Mouse (Mus musculus) ES-Bruce4 (cell line): ENCODE measurements around the gene Slc9a3r2. TPM values are rescaled to one million over a fixed set of nuclear protein-coding genes. Genes with fewer than 3 reads are reported as not detected.

Experiments used
- H3K27ac ChIP-seq: 2 replicates; pipeline ENCODE4 v1.5.1; 2012; ENCODE audit warnings: low read length, inconsistent platforms; ENCODE audit not compliant: insufficient read depth
- H3K27me3 ChIP-seq: 2 replicates; pipeline ENCODE4 v1.6.1; 2012; ENCODE audit warnings: mild to moderate bottlenecking, low read length, inconsistent platforms; ENCODE audit not compliant: control insufficient read depth, poor library complexity, insufficient read depth, severe bottlenecking
- H3K36me3 ChIP-seq: 2 replicates; pipeline ENCODE4 v1.6.1; 2012; ENCODE audit warnings: inconsistent platforms, mild to moderate bottlenecking, low read length, moderate library complexity; ENCODE audit not compliant: control insufficient read depth, poor library complexity, insufficient read depth, severe bottlenecking
- H3K4me1 ChIP-seq: one replicate; pipeline ENCODE4 v1.8.1; 2011; ENCODE audit warnings: low read length; ENCODE audit not compliant: control insufficient read depth, insufficient read depth
- H3K4me3 ChIP-seq: 2 replicates; pipeline ENCODE4 v1.5.1; 2011; ENCODE audit warnings: low read depth, mild to moderate bottlenecking, low read length
- H3K9ac ChIP-seq: 2 replicates; pipeline ENCODE4 v1.6.1; 2012; ENCODE audit warnings: low read depth, mild to moderate bottlenecking, inconsistent platforms; ENCODE audit not compliant: poor library complexity, severe bottlenecking
- H3K9me3 ChIP-seq: replicated peaks from 2 replicates; pipeline ENCODE4 v1.6.1; 2012; ENCODE audit warnings: mild to moderate bottlenecking, low read length, inconsistent platforms; ENCODE audit not compliant: control insufficient read depth, poor library complexity, insufficient read depth, severe bottlenecking
- CTCF ChIP-seq: IDR thresholded peaks from one replicate; pipeline ENCODE4 v1.8.1; 2011; ENCODE audit warnings: low read depth, low read length
- EP300 ChIP-seq: IDR thresholded peaks from 2 replicates; pipeline ENCODE4 v1.6.1; 2011; ENCODE audit warnings: low read depth, low read length; ENCODE audit not compliant: insufficient read depth
- POLR2A ChIP-seq: IDR thresholded peaks from one replicate; pipeline ENCODE4 v1.8.1; 2011; ENCODE audit warnings: low read length; ENCODE audit not compliant: insufficient read depth
- polyA plus RNA-seq: library from polyadenylated mRNA; stranded (reverse); fragments of >200 nt; gene quantifications from 2 replicates; pipeline ENCODE4 v1.2.4, GENCODE M21; 2011; ENCODE audit warnings: low read depth; ENCODE audit not compliant: missing spikeins, insufficient read depth, insufficient read length

Gene Slc9a3r2
- polyA plus RNA-seq, 1 experiment: 10.3 TPM

- TF ChIP-seq EP300: no peak
- no peak for TF ChIP-seq CTCF
- no peak for TF ChIP-seq POLR2A
- H3K36me3 ChIP-seq: no peaks in the 10 kb centered on the region
- no peaks in the 10 kb centered on the region for H3K27me3 ChIP-seq
- no peaks in the 10 kb centered on the region for H3K9me3 ChIP-seq
- no peak overlapping the region for H3K9ac ChIP-seq
- no peak overlapping the region for H3K4me3 ChIP-seq
- peaks cover 10% of the 10 kb centered on the region for H3K4me1 ChIP-seq
- H3K27ac ChIP-seq: no peak overlapping the region
Measured at GRCm38 (mm10) chr17:24647493-24647892, 2.6 kb downstream of the Slc9a3r2 start.

- H3K9me3 ChIP-seq: no peaks in the 10 kb centered on the region
- H3K4me3 ChIP-seq: no peak overlapping the region
- peak overlapping the region; percentile 12; the same call in 1 of the 2 replicates for H3K27ac ChIP-seq
- TF ChIP-seq CTCF (no peak), EP300 (no peak), POLR2A (no peak)
- peaks cover 10% of the 10 kb centered on the region for H3K4me1 ChIP-seq
- H3K9ac ChIP-seq: no peak overlapping the region
- H3K36me3 ChIP-seq: no peaks in the 10 kb centered on the region
- H3K27me3 ChIP-seq: no peaks in the 10 kb centered on the region
Measured at GRCm38 (mm10) chr17:24646381-24646780, 3.7 kb downstream of the Slc9a3r2 start.

GRCm38 (mm10) chr17:24645916-24646315 lies 4.2 kb downstream of the Slc9a3r2 start:
- H3K4me1 ChIP-seq: peaks cover 10% of the 10 kb centered on the region
- H3K9ac ChIP-seq: no peak overlapping the region
- peak overlapping the region; percentile 12; the same call in 1 of the 2 replicates for H3K27ac ChIP-seq

GRCm38 (mm10) chr17:24644875-24645721 lies 5.0 kb downstream of the Slc9a3r2 start:
- Histone ChIP-seq H3K36me3 (no peaks in the 10 kb centered on the region), H3K27ac (0 out of 2 replicates have a peak overlapping the region, but pooled peaks have one; percentile 12), H3K4me1 (peaks cover 10% of the 10 kb centered on the region), H3K27me3 (no peaks in the 10 kb centered on the region), H3K9ac (no peak overlapping the region), H3K9me3 (no peaks in the 10 kb centered on the region), H3K4me3 (no peak overlapping the region)
- TF ChIP-seq CTCF (no peak), EP300 (no peak), POLR2A (no peak)

More at GRCm38 (mm10) chr17:24645916-24646315, 4.2 kb downstream of the Slc9a3r2 start:
- Histone ChIP-seq H3K36me3 (no peaks in the 10 kb centered on the region), H3K4me3 (no peak overlapping the region), H3K9me3 (no peaks in the 10 kb centered on the region), H3K27me3 (no peaks in the 10 kb centered on the region)
- TF ChIP-seq EP300 (no peak), CTCF (no peak), POLR2A (no peak)

GRCm38 (mm10) chr17:24644030-24644715 lies 6.0 kb downstream of the Slc9a3r2 start:
- Histone ChIP-seq H3K4me3 (no peak overlapping the region), H3K9ac (no peak overlapping the region), H3K27me3 (no peaks in the 10 kb centered on the region), H3K36me3 (no peaks in the 10 kb centered on the region), H3K4me1 (peaks cover 10% of the 10 kb centered on the region), H3K9me3 (no peaks in the 10 kb centered on the region), H3K27ac (no peak overlapping the region)
- TF ChIP-seq EP300: no peak
- TF ChIP-seq POLR2A: no peak
- TF ChIP-seq CTCF: no peak

GRCm38 (mm10) chr17:24642791-24643343 lies 7.3 kb downstream of the Slc9a3r2 start:
- Histone ChIP-seq H3K9me3 (no peaks in the 10 kb centered on the region), H3K27ac (no peak overlapping the region), H3K4me1 (peaks cover 10% of the 10 kb centered on the region), H3K4me3 (no peak overlapping the region), H3K36me3 (no peaks in the 10 kb centered on the region), H3K9ac (no peak overlapping the region), H3K27me3 (no peaks in the 10 kb centered on the region)
- TF ChIP-seq EP300 (no peak), POLR2A (no peak), CTCF (no peak)
